Mouse (Mus musculus): ENCODE data around the gene D17H6S53E.

Gene D17H6S53E

DNA sequence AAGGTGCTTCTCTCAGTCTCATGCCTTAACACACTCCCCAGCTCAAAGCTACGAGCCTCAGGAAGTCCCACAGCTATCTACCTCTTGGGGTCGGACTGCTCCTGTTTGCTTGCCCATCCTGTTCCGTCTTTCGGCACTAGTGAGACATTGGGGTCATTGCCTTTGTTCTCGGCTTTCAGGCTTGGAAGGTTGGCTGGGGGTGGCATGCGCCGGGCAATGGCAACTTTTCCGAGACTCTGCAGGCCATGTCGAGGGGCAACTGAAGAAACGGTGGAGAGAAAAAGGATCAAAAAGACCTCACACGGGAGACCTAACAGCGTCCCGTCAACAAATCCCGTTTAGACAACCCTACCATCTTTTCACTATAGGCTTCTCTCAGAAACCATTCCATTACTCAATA, 35.9 kb downstream of the D17H6S53E start:
- no peak for DNase-seq (ENCODE audit: low spot score)

GRCm38 (mm10) chr17:35162730-35163129, 36.6 kb downstream of the D17H6S53E start:
- no peak for DNase-seq (ENCODE audit: low spot score)

DNA sequence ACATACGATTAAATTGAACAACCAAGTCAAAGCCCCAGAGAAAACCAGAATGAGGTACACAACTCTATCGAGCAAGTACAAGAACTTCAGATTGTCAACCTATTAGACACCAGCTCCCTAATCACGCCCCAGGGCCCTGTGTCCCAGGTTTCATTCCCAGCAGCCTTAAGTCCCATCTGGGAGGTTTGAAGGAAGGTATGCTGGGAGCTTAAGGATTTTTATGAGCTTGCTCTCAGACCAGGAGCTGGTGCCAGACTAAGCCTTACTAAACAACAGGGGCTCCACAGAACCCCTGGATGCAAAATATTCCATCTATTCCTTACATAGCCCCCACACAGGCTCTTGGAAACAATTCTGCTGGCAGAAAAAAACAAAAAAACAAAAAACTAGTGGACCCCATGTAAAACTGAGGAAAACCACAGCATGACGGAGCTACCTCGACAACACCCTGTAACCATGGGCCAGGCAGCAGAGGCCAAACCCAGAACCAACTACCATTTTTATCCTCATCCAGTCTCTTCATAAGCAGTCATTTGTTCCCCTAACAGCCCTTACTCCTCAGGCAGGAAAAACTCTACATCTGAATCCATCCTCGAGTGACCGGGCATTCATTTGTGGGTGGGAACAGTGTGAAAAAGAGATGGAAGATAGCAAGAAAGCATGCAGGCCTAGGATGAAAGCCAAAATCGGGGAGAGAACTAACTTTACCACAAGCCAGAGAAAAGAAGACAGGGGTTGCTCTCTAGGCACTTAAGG, 37.3 kb downstream of the D17H6S53E start:
- DNase-seq (ENCODE audit: low spot score): no peak

GRCm38 (mm10) chr17:35164218-35164567, 38.0 kb downstream of the D17H6S53E start:
- DNase-seq (ENCODE audit: low spot score): no peak

DNA sequence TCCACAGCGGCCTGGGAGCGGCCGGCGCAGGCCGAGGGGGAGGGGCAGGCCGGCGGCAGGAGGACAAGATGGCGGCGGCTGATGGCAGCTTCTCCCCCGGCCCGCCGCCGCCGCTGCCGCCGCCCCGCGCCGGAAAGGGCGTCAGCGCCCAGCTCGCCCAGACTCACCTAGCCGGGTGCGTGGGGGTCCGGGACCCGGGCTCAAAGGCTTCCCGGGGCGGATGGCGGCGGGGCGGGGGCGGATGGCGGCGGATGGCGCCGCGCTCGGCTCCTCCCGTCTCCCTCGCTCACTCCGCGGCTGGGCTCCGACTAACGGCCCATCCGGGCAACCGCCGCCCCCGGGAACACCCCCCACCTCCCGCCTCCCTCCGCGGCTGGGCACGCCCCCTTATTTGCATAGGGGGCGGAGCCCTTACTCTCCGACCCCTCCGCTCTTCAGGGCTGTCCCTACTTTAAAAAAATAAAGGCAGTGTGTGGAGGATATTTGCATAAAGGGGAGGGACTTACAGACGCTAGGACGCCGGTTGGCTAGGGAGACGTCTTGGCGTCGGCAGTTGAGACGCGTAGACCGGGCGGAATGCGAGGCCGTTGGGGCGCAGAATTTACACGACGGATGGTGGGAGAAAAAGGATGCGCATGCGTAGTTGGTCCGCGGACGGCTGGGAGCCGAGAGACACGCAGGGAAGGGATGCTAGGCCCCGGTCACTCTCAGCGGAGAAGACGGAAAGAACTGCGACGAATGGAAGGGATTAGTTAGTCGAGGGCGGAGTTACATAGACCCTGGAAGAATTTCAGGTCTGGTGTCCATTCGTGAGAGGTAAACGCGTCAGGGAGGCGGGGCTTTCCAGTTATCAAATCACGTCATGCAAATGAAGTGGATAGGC, 38.6 kb downstream of the D17H6S53E start, which contains the start of gene Prrc2a:
Prrc2a (minus strand) TSS at position 330 of the 883 bp plus-strand sequence.
- peak; percentile 99 for DNase-seq (ENCODE audit: low spot score)

GRCm38 (mm10) chr17:35165451-35166155, 39.4 kb downstream of the D17H6S53E start:
- DNase-seq (ENCODE audit: low spot score): no peak

DNA sequence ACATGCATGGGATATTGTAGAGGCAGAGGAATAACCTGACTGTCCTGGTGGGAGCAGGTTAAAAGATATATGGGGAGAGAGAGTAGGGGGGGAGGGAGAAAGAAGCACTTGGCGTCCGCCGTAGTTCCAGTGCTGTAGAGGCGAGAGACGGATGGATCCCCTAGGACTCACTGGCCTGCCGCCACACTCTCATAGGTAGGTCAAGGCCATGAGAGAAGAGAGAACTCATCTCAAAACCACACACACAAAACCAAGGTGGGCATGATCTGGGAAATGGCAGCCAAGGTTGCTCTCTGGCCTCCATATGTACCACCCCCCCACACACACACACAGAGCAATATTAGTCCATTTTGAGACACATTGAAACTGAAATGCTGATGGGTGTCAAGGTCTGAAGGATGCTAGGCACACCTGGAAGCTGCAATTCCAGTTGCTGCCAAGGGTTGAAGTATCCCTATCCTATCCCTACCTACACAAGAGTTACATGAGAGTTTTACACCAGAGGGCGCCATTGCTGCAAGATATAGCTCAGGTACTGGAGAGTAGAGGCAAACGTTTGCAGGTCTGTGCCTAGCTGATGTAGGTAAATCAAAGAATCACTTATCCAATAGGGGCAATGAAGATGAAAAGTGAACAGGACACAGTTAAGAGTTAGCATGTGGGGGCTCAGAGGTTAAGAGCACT, 40.3 kb downstream of the D17H6S53E start:
- peak; percentile 87 for DNase-seq (ENCODE audit: low spot score)

DNA sequence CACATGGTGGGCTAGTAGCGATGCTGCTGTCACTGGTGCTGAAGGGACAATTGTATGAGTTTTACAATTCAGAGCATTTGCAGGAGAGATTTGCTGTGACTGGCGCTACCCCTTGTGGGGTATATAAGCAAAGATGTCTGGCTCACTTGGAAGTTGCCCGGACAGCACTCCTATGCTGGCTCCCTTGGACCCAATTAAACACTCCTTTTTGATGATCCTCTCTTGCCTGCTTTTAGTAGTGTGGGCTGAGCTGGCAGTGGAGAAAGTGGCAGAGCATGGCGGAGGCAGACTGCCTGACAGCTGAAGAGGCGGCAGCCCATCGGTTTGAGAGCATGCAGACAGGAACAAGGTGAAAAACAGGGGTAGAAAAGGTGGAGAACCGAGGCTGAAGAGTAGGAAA, 41.6 kb downstream of the D17H6S53E start:
- DNase-seq (ENCODE audit: low spot score): no peak

DNA sequence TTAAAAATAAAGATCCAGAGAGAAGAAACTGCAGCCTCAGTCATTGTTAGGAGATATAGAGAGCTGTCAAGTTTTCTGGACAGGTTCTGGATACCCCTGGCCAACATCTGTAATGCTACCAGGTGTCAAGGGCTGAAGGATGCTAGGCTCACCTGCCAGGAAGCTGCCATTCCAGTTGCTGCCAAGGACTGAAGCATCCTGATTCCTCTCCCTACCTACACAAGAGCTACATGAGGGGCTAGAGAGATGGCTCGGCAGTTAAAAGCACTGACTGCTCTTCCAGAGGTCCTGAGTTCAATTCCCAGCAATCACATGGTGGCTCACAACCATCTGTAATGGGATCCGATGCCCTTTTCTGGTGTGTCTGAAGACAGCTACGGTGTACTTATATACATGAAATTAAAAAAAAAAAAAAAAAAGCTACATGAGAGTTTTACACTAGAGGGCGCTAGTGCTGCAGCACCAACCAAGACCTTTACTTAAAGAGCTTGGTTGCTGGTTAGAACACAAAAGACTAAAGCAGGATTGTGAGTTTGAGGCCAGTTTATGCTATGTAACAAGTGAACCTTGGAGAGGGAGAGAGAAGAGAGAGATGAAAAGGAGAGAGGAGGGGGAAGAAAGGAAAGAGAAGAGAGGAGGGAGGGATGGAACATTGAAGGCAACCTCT, 42.5 kb downstream of the D17H6S53E start:
- peak; percentile 88 for DNase-seq (ENCODE audit: low spot score)

DNA sequence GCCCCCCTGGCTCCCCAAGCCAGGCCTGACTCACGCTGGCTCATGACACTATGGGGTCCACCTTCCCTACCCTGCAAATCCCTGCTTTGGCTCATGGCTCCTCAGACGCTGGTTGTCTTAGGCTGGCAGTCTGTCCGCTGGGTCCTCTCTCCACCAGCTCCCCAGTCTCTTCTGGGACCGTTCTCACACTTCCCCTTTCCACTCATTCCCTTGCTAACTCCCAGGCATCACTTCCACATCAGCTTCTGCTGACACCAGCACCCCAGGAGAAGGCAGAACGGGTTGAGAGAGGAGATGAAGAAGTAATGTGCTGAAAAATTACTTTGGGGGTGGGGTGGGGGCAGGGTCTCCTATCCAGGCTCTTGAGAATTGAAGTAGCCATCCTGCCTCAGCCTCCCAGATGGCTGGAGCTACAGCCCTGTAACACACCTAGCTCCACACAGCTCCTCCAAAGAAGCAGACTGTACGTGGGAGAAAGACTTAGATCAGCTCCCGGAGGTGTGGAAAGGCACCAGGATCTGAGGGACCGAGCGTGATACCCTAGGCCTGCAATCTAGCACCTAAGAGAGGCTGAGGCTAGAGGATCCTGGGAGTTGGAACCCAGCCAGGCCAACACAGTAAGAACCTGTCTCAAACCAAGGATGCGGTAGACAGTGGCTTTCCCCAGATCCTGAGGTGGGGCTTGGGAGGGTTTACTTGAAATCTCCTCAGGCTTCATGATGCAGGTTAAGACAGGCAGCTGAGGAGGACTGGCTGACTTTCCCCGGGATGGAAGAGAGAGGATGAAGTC, 46.5 kb downstream of the D17H6S53E start:
- DNase-seq (ENCODE audit: low spot score): no peak

- no peak for DNase-seq (ENCODE audit: low spot score)
These were observed 47.2 kb downstream of the D17H6S53E start for GRCm38 (mm10) chr17:35173329-35173728.

DNA sequence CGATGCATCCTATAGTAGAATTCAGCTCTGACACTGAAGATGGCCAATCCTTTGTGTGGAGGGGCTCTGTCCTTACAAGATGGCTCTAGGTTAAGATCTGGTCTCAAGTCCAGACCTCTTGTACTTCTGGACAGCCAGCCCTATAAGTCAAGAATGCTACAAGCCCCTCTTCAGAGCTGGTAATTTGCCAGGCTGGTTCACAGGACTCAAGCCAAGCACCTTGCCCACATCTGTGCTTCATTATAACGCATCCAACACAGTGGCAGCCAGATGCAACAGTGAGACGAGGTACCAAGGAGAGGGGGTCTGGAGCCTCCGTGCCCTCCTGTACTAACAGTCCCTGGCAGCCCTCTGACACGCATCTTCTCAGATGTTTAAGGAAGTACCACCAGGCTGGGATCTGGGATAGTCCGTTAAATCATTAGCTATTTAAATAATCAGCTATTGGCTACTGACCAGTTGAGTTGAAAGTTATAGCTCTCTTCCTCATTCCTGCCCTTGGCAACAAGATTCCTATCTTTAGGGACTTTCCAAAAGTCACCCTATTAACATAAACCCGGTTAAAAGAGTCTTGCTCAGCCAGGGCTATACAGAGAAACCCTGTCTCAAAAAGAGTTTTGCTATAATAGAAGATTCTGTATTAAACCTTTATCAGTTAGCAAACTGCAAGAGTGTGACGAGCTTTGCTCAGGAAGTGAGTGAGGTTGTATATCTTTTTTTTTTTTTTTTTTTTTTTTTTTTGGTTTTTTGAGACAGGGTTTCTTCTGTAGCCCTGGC, 48.2 kb downstream of the D17H6S53E start:
- DNase-seq (ENCODE audit: low spot score): no peak

GRCm38 (mm10) chr17:35175382-35175781, 49.2 kb downstream of the D17H6S53E start:
- DNase-seq (ENCODE audit: low spot score): no peak

DNA sequence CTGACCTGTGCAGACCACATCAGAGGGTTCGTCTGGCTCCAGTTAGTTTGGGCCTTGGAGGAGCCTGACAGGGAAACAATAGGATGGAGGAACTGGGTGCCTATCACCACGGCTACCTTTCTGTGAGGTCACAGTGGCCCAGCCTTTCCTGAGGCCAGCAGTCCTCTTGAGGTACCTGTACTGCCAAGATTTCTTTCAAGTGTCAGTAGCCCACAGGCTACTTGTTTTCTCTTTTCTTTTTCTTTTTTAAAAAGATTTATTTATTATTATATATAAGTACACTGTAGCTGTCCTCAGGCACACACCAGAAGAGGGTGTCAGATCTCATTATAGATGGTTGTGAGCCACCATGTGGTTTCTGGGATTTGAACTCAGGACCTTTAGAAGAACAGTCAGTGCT, 49.8 kb downstream of the D17H6S53E start, which contains the start of gene Aif1:
Aif1 (minus strand) TSS at position 101 of the 400 bp plus-strand sequence.
- no peak for DNase-seq (ENCODE audit: low spot score)

Data from MN1 (cell line).